Mouse (Mus musculus) liver, embryonic 14.5 days (tissue): ENCODE data around the gene Mob3a.

Experiments used
- CTCF ChIP-seq: IDR thresholded peaks from 2 replicates; pipeline ENCODE4 v1.5.1; 2016; ENCODE audit warnings: antibody characterized with exemption, low read depth, control low read depth
- EP300 ChIP-seq: IDR thresholded peaks from 2 replicates; pipeline ENCODE4 v1.6.1; 2016; ENCODE audit warnings: antibody characterized with exemption, low read depth

DNA sequence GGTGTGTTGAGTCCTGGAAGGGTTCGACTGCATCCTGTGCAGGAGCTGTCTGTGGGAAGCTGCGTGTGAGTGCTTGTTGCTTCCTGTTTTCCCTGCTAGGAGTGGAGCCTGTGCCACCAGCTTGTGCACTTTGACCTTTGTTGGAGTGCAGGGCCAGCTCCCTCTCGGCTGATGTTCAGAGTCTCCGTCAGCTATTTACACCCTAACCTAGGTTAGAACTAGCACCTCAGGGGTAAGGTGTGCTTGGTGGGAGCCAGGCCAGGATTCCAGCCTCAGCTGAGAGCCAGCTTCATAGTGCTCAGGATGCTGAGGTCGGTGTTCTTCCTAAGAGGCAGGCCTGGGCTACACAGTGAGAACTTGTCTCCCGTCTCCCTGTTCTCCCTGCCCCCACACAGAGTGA lies 66.4 kb downstream of the Mob3a start:
- TF ChIP-seq CTCF (no peak), EP300 (no peak)
